Mouse (Mus musculus): Measurements from ENCODE around the gene Rad9a.

DNA sequence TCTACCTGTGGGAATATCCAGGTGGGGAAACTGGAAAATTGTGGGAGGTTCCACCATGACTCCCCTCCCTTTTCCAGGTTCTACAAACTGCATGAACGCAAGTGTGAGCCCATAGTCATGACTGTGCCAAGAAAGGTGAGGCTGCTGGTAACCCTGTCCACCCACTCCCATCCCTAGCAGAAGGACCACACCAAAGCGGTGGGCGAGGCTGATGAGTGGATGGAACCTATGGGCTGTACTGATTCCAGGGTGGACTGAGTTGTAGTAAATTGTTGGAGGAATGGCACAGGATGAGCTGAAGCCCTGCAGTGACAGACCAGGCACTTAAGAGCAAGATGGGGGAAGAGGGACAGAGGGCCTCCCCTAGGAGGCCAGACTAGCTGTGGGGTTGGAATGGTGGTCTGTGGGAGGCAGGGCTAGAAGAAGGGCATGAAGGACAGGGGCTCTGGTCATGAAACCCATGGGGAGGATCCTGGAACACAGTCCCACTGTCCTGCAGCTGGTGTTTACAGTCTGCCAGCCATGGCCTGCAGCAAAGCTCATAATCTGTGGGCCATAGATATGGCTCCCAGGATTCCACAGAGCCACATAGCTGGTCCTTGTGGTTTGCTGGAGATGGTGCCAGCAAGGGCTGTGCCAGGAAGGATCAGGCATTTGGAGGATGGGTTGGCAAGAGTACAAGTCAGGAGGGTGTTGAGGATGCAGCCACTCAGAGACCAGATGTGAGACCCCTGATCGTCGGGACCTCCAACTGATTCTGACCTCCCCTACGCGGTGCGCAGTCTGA lies 48.8 kb downstream of the Rad9a start:
- TF ChIP-seq CTCF (IDR thresholded peaks at IDR 0.05; ENCODE audit: control insufficient read depth, insufficient read depth, low read length) (no peak), POLR2A (IDR thresholded peaks at IDR 0.05; ENCODE audit: borderline replicate concordance, control insufficient read depth, low read depth, low read length) (no peak)

Measured in bone marrow, adult 2 months (tissue).